Mouse (Mus musculus) megakaryocyte, adult 5-6 weeks (primary cell): ENCODE data around the gene Swi5. TPM values are rescaled to one million over a fixed set of nuclear protein-coding genes. Genes with fewer than 3 reads are reported as not detected.

Experiments
- total RNA-seq, 2 experiments: library from RNA; stranded (forward) in 1 of 2; stranded (reverse) in 1 of 2; fragments of 153-499, 151-499 nt in 1 of 2; fragments of 221-1000, 200-1000 nt in 1 of 2; gene quantifications; 2 replicates each; pipeline versions ENCODE4 v1.2.3 to v1.2.4; 2015 to 2017

The Swi5 gene
- total RNA-seq, 2 experiments from 2014 or later = 114 to 230 TPM

Other genes starting within 250 kb of the Swi5 start
- gene Fam78a, start 203.2 kb downstream of the Swi5 start, total RNA-seq (2015) = 14.4 and 14.7 TPM in 2 replicates
- 11.7 and 13.1 TPM in 2 replicates for gene Fam78a, start 203.2 kb downstream of the Swi5 start, total RNA-seq (2017)
- 0.14 and 0.33 TPM in 2 replicates for gene Plpp7, start 192.5 kb downstream of the Swi5 start, total RNA-seq (2015)
- gene Plpp7, start 192.5 kb downstream of the Swi5 start, total RNA-seq (2017) = 0.24 and 1.2 TPM in 2 replicates
- gene Prrc2b, start 137.0 kb downstream of the Swi5 start, total RNA-seq (2015) = 26.9 and 27.2 TPM in 2 replicates
- gene Prrc2b, start 137.0 kb downstream of the Swi5 start, total RNA-seq (2017) = 11.5 and 13.9 TPM in 2 replicates
- gene Pomt1, start 51.5 kb downstream of the Swi5 start, total RNA-seq (2015) = 7.7 and 8.4 TPM in 2 replicates
- 15.2 and 17.3 TPM in 2 replicates for gene Pomt1, start 51.5 kb downstream of the Swi5 start, total RNA-seq (2017)
- 18.7 and 29.3 TPM in 2 replicates for gene Uck1, start 27.9 kb downstream of the Swi5 start, total RNA-seq (2015)
- gene Uck1, start 27.9 kb downstream of the Swi5 start, total RNA-seq (2017) = 19.3 and 19.6 TPM in 2 replicates
- gene Golga2, start 691 bp downstream of the Swi5 start, total RNA-seq (2015) = 9.7 and 20.1 TPM in 2 replicates
- 51.1 and 55.3 TPM in 2 replicates for gene Golga2, start 691 bp downstream of the Swi5 start, total RNA-seq (2017)
- 56.3 and 67.0 TPM in 2 replicates for gene Ciz1, start 64.3 kb upstream of the Swi5 start, total RNA-seq (2015)
- gene Ciz1, start 64.3 kb upstream of the Swi5 start, total RNA-seq (2017) = 66.2 and 81.0 TPM in 2 replicates
- 0.47 TPM in 1 of 2 replicates, not detected in the other for gene Dnm1, start 65.3 kb upstream of the Swi5 start, total RNA-seq (2015)
- gene Dnm1, start 65.3 kb upstream of the Swi5 start, total RNA-seq (2017) = not detected in 2 replicates
- 30.4 and 38.4 TPM in 2 replicates for gene 1110008P14Rik, start 93.9 kb upstream of the Swi5 start, total RNA-seq (2015)
- 29.1 and 32.3 TPM in 2 replicates for gene 1110008P14Rik, start 93.9 kb upstream of the Swi5 start, total RNA-seq (2017)
- gene Lcn2, start 100.2 kb upstream of the Swi5 start, total RNA-seq (2015) = 3,591 and 4,679 TPM in 2 replicates
- 682 and 1,100 TPM in 2 replicates for gene Lcn2, start 100.2 kb upstream of the Swi5 start, total RNA-seq (2017)
- 5.0 and 6.7 TPM in 2 replicates for gene Ptges2, start 107.8 kb upstream of the Swi5 start, total RNA-seq (2015)
- 7.2 and 8.8 TPM in 2 replicates for gene Ptges2, start 107.8 kb upstream of the Swi5 start, total RNA-seq (2017)
- gene Naif1, start 162.4 kb upstream of the Swi5 start, total RNA-seq (2015) = 2.9 and 3.5 TPM in 2 replicates
- gene Naif1, start 162.4 kb upstream of the Swi5 start, total RNA-seq (2017) = 3.2 and 3.9 TPM in 2 replicates
- gene Slc25a25, start 163.4 kb upstream of the Swi5 start, total RNA-seq (2015) = 4.6 and 6.9 TPM in 2 replicates
- gene Slc25a25, start 163.4 kb upstream of the Swi5 start, total RNA-seq (2017) = 8.4 and 10.7 TPM in 2 replicates
- gene Fam102a, start 247.3 kb upstream of the Swi5 start, total RNA-seq (2015) = 6.5 and 6.6 TPM in 2 replicates
- 4.6 and 4.8 TPM in 2 replicates for gene Fam102a, start 247.3 kb upstream of the Swi5 start, total RNA-seq (2017)